Mouse (Mus musculus) cerebellum, adult 9-11 months (tissue): ENCODE results near the gene Rgs12.
A peak's percentile ranks its signal among the peaks of the same experiment; 100 is the strongest.

Experiments used
- DNase-seq: peaks from one replicate; pipeline ENCODE4 v3.0.0; 2022

Gene Rgs12

GRCm38 (mm10) chr5:35035141-35035540, 85.9 kb downstream of the Rgs12 start:
- DNase-seq, result no peak

- DNase-seq, result no peak
Measured at GRCm38 (mm10) chr5:35035795-35036194, 86.5 kb downstream of the Rgs12 start.

GRCm38 (mm10) chr5:35037438-35037837, 88.2 kb downstream of the Rgs12 start:
- no peak for DNase-seq

- DNase-seq, result no peak
Measured at GRCm38 (mm10) chr5:35041268-35041829, 92.1 kb downstream of the Rgs12 start, which contains the start of gene Hgfac. Gene Hgfac (plus strand): TSS chr5:35041509.

GRCm38 (mm10) chr5:35042431-35043109, 93.3 kb downstream of the Rgs12 start:
- DNase-seq, result no peak

GRCm38 (mm10) chr5:35043110-35043451, 93.8 kb downstream of the Rgs12 start:
- DNase-seq, result peak; percentile 69

GRCm38 (mm10) chr5:35050541-35050940, 101.3 kb downstream of the Rgs12 start:
- no peak for DNase-seq

- no peak for DNase-seq
Measured at GRCm38 (mm10) chr5:35054628-35055027, 105.4 kb downstream of the Rgs12 start.

GRCm38 (mm10) chr5:35055076-35055475, 105.8 kb downstream of the Rgs12 start:
- peak; percentile 36 for DNase-seq

- DNase-seq, result peak; percentile 74
Measured at GRCm38 (mm10) chr5:35056604-35057432, 107.6 kb downstream of the Rgs12 start, which contains the start of gene Dok7. Gene Dok7 (plus strand): TSS chr5:35056766.

- DNase-seq, result peak; percentile 26
Measured at GRCm38 (mm10) chr5:35057582-35057981, 108.3 kb downstream of the Rgs12 start.

GRCm38 (mm10) chr5:35058216-35058615, 109.0 kb downstream of the Rgs12 start:
- DNase-seq, result no peak

GRCm38 (mm10) chr5:35060098-35060497, 110.9 kb downstream of the Rgs12 start:
- no peak for DNase-seq

- no peak for DNase-seq
Measured at GRCm38 (mm10) chr5:35069841-35070240, 120.6 kb downstream of the Rgs12 start.

GRCm38 (mm10) chr5:35070314-35070713, 121.1 kb downstream of the Rgs12 start:
- DNase-seq, result no peak

GRCm38 (mm10) chr5:35070953-35071352, 121.7 kb downstream of the Rgs12 start:
- no peak for DNase-seq

- DNase-seq, result no peak
Measured at GRCm38 (mm10) chr5:35071855-35072254, 122.6 kb downstream of the Rgs12 start.

- DNase-seq, result no peak
Measured at GRCm38 (mm10) chr5:35073235-35073634, 124.0 kb downstream of the Rgs12 start.

- DNase-seq, result peak; percentile 70
Measured at GRCm38 (mm10) chr5:35073992-35074391, 124.7 kb downstream of the Rgs12 start.

GRCm38 (mm10) chr5:35076369-35076768, 127.1 kb downstream of the Rgs12 start:
- DNase-seq, result no peak

GRCm38 (mm10) chr5:35079101-35079500, 129.9 kb downstream of the Rgs12 start:
- DNase-seq, result no peak

GRCm38 (mm10) chr5:35084913-35085312, 135.7 kb downstream of the Rgs12 start:
- DNase-seq, result no peak

- peak; percentile 61 for DNase-seq
Measured at GRCm38 (mm10) chr5:35088785-35089613, 139.8 kb downstream of the Rgs12 start.
